Mouse (Mus musculus) ES-E14 (cell line): ENCODE data around the gene Arglu1. TPM values are rescaled to one million over a fixed set of nuclear protein-coding genes. Genes with fewer than 3 reads are reported as not detected.
A peak's percentile ranks its signal among the peaks of the same experiment; 100 is the strongest.

Experiments used
- DNase-seq: peaks from one replicate; pipeline ENCODE4 v3.0.0-alpha.2; 2013; ENCODE audit warnings: low read depth, low spot score
- H3K27ac ChIP-seq: 2 replicates; pipeline ENCODE4 v1.5.1; 2012; ENCODE audit warnings: low read depth, mild to moderate bottlenecking, low read length, moderate library complexity, mixed read lengths; ENCODE audit not compliant: poor library complexity, insufficient read depth, severe bottlenecking
- H3K36me3 ChIP-seq: 2 replicates; pipeline ENCODE4 v1.6.1; 2012; ENCODE audit warnings: mild to moderate bottlenecking, low read length, moderate library complexity, mixed read lengths; ENCODE audit not compliant: control insufficient read depth, poor library complexity, insufficient read depth, severe bottlenecking
- H3K4me1 ChIP-seq, 2 experiments: fragments of 150-350 bp in 1 of 2; sonication (generic) in 1 of 2; 2 replicates each; pipeline ENCODE4 v1.6.1; 2012; ENCODE audit warnings: low read length in 2 of 2, mild to moderate bottlenecking in 1 of 2, mixed read lengths in 1 of 2; ENCODE audit not compliant: control insufficient read depth in 2 of 2, insufficient read depth in 2 of 2, poor library complexity in 1 of 2
- H3K4me3 ChIP-seq, 2 experiments: fragments of 150-350 bp in 1 of 2; sonication (generic) in 1 of 2; 2 replicates each; pipeline ENCODE4 v1.5.1; 2012; ENCODE audit warnings: low read length in 2 of 2, low read depth in 1 of 2, mild to moderate bottlenecking in 1 of 2, mixed read lengths in 1 of 2; ENCODE audit not compliant: insufficient read depth in 1 of 2, poor library complexity in 1 of 2, severe bottlenecking in 1 of 2
- H3K9ac ChIP-seq: 2 replicates; pipeline ENCODE4 v1.6.1; 2012; ENCODE audit warnings: low read depth, mild to moderate bottlenecking, low read length, mixed read lengths; ENCODE audit not compliant: poor library complexity, insufficient read depth, severe bottlenecking
- H3K9me3 ChIP-seq: fragments of 150-350 bp; sonication (generic); 2 replicates; pipeline ENCODE4 v1.6.1; 2012; ENCODE audit warnings: low read depth, mild to moderate bottlenecking, low read length; ENCODE audit not compliant: control insufficient read depth, insufficient read depth
- CHD2 ChIP-seq: IDR thresholded peaks from 2 replicates; pipeline ENCODE4 v1.6.1; 2014; ENCODE audit warnings: mild to moderate bottlenecking, low read depth, low read length, inconsistent platforms
- HCFC1 ChIP-seq: IDR thresholded peaks from 2 replicates; pipeline ENCODE4 v1.6.1; 2012; ENCODE audit warnings: low read length, inconsistent platforms, borderline replicate concordance; ENCODE audit not compliant: insufficient read depth
- MAFK ChIP-seq: IDR thresholded peaks from 2 replicates; pipeline ENCODE4 v1.6.1; 2014; ENCODE audit warnings: mild to moderate bottlenecking, low read depth, low read length, inconsistent platforms; ENCODE audit not compliant: insufficient read depth
- ZC3H11A ChIP-seq: IDR thresholded peaks from 2 replicates; pipeline ENCODE4 v1.6.1; 2012; ENCODE audit warnings: low read depth, mild to moderate bottlenecking, inconsistent platforms, low read length, borderline replicate concordance
- ZNF384 ChIP-seq: IDR thresholded peaks from 2 replicates; pipeline ENCODE4 v1.6.1; 2012; ENCODE audit warnings: low read depth, low read length, inconsistent platforms
- in situ Hi-C, 2 experiments: fragments of 600-800 bp; cut with MboI; formaldehyde crosslinking; loops; one replicate each; pipeline ENCODE4 v1.15.1; 2025; ENCODE audit warnings: low sequenced_read_pairs in 2 of 2, inconsistent platforms in 1 of 2; ENCODE audit not compliant: unreplicated experiment in 2 of 2
- total RNA-seq: library from RNA; depleted of rRNA; stranded (reverse); fragments of 300-350 nt; gene quantifications from 2 replicates; pipeline ENCODE4 v1.2.3, GENCODE M21; 2012

The Arglu1 gene
- total RNA-seq, 1 experiment: 75.9 TPM

- Histone ChIP-seq H3K4me1 (peaks cover 6 to 12% of the 10 kb centered on the region in 2 experiments; a peak in 3 of 4 replicates), H3K9me3 (no peaks in the 10 kb centered on the region), H3K36me3 (peaks cover 2% of the 10 kb centered on the region; the same call in 1 of the 2 replicates), H3K9ac (no peak overlapping the region), H3K4me3 (no peak overlapping the region), H3K27ac (no peak overlapping the region)
- no peak for DNase-seq
- in situ Hi-C loops: loop anchor here (25.0 kb wide), 2 partner anchors 329 to 421 kb away; no protein-coding TSS in a partner anchor
- TF ChIP-seq MAFK (no peak), ZNF384 (no peak), CHD2 (no peak), ZC3H11A (no peak), HCFC1 (no peak)
These were observed 32.5 kb downstream of the Arglu1 start for GRCm38 (mm10) chr8:8657692-8658355.

GRCm38 (mm10) chr8:8656578-8657441 is 33.5 kb downstream of the Arglu1 start:
- no peaks in the 10 kb centered on the region for H3K9me3 ChIP-seq
- H3K9ac ChIP-seq: no peak overlapping the region
- in situ Hi-C loops: loop anchor here (25.0 kb wide), 2 partner anchors 330 to 420 kb away; no protein-coding TSS in a partner anchor
- H3K4me3 ChIP-seq: 0 out of 4 replicates have a peak overlapping the region, but pooled peaks of 1 of the 2 experiments have one; percentile 15
- H3K27ac ChIP-seq: no peak overlapping the region
- H3K4me1 ChIP-seq: peaks cover 6 to 17% of the 10 kb centered on the region in 2 experiments; a peak in 3 of 4 replicates
- peaks cover 2% of the 10 kb centered on the region; the same call in 1 of the 2 replicates for H3K36me3 ChIP-seq
- TF ChIP-seq ZNF384 (no peak), MAFK (no peak), CHD2 (no peak), ZC3H11A (no peak), HCFC1 (no peak)
- DNase-seq: no peak

DNA sequence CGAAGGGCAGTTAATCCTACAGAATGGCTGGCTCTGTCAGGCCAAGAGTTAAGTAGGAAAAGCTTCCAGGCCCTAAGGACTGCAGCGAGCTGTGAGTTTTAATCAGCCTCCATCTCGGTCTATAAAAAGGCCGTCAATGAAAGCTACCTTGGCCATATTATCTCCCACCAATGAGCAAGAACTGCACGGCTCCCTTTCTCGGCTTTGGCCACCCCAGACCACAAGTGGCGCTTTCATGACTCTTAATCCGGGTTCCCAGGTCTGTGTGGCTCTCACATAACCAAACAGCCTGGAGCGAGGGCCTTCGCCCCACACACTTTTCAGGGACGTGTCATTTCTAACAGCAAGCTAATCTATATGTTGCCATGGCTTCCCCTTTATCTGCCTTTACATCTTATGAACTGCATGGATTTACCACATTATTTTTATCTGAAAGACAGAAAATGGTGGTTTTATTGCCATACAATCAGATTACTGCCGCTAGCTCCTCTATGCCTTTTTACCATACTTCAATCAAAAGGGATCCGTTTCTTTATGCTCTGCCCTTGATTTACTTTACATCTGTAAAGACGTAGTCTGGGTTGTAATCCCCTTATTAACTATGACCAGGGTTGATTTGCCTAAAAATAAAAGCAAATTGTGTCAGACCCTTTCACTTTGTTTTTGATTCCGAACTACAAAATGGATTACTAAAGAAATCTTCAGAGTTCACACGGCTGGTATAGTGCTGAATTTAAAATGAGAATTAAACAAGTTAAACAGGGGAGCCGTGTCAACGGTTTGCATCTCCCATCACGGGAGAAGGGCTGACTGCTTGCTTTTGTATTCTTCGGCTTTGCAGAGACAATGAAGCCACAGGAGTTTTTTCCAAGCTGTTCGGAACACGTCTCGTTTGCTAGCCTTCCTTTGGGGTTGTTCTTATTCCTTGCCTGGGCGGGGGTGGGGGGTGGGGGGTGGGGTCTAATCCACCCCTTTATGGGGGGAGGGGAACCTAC is 34.7 kb downstream of the Arglu1 start:
- no peak for DNase-seq
- peaks cover 2% of the 10 kb centered on the region; the same call in 1 of the 2 replicates for H3K36me3 ChIP-seq
- H3K9me3 ChIP-seq: no peaks in the 10 kb centered on the region
- no peak for TF ChIP-seq HCFC1
- no peak for TF ChIP-seq ZC3H11A
- no peak for TF ChIP-seq MAFK
- TF ChIP-seq CHD2: no peak
- TF ChIP-seq ZNF384: no peak
- peaks cover 6 to 17% of the 10 kb centered on the region in 2 experiments; a peak in 3 of 4 replicates for H3K4me1 ChIP-seq
- no peak overlapping the region for H3K9ac ChIP-seq
- H3K4me3 ChIP-seq: no peak overlapping the region
- in situ Hi-C loops: loop anchor here (25.0 kb wide), 2 partner anchors 332 to 418 kb away; no protein-coding TSS in a partner anchor
- H3K27ac ChIP-seq: no peak overlapping the region

DNA sequence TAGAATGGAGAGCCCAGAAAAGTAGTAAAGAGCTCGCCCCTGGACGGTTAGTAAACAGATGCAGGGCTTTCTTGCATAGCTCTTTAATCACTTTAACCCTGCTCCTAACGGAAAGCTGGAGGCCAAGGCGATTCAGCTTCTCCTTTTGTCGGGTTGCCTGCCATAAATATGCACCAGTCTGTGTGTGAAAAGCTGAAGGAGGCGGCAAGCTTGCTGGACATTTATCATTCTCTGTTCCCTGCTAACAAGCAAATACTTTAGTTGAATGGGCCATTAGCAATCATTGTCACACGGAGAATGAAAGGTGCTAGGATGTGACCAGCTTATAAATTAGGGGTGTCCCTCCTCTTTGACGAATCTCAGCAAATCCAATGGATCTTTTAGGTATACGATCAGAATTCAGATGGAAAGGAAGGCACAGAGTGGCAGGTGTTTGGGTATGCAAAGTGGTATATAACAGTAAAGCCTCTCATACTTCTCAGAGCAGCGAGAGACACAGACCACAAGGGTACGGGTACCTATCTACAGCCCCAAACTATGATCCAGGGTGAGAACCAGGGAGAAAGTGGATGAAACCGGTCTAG is 36.3 kb downstream of the Arglu1 start:
- in situ Hi-C loops: loop anchor here (25.0 kb wide), 2 partner anchors 333 to 417 kb away; no protein-coding TSS in a partner anchor
- no peak for TF ChIP-seq ZC3H11A
- no peak for TF ChIP-seq HCFC1
- no peak for TF ChIP-seq MAFK
- no peak for TF ChIP-seq CHD2
- Histone ChIP-seq H3K9ac (no peak overlapping the region), H3K4me3 (no peak overlapping the region), H3K27ac (no peak overlapping the region), H3K4me1 (peaks cover 13 to 22% of the 10 kb centered on the region in 2 experiments), H3K9me3 (no peaks in the 10 kb centered on the region), H3K36me3 (peaks cover 2% of the 10 kb centered on the region; the same call in 1 of the 2 replicates)
- no peak for DNase-seq
